Mouse (Mus musculus): ENCODE data around the gene Tm7sf2. TPM values are rescaled to one million over a fixed set of nuclear protein-coding genes. Genes with fewer than 3 reads are reported as not detected.
"Not testable (repeated sequence)": the region's sequence is repeated elsewhere in the genome, so short reads cannot be mapped to it uniquely, and the experiment has no call there.

Gene Tm7sf2
- polyA plus RNA-seq, 3 experiments from 2014 or later = 5.6 to 7.2 (median 6.9) TPM

DNA sequence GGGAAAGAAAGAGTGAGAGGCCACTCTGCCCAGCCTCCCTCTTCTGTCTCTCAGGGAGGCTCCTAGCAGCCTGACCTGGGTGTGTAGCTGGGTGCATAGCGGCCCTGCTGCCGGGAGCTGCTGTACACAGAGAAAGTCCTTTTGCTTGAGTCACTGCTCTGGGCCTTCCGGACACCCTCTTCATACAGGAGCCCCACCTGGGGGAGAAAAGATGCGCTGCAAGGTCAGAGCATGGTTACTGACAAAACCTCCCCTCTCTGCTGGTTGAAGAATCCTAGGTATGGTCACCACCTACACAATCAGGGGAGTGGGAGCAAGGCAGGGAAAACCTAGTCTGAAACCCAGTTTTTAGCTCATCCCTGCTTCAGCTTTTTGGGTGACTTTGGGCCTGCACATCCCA, 778 bp upstream of the Tm7sf2 start:
- ATAC-seq = no peak

DNA sequence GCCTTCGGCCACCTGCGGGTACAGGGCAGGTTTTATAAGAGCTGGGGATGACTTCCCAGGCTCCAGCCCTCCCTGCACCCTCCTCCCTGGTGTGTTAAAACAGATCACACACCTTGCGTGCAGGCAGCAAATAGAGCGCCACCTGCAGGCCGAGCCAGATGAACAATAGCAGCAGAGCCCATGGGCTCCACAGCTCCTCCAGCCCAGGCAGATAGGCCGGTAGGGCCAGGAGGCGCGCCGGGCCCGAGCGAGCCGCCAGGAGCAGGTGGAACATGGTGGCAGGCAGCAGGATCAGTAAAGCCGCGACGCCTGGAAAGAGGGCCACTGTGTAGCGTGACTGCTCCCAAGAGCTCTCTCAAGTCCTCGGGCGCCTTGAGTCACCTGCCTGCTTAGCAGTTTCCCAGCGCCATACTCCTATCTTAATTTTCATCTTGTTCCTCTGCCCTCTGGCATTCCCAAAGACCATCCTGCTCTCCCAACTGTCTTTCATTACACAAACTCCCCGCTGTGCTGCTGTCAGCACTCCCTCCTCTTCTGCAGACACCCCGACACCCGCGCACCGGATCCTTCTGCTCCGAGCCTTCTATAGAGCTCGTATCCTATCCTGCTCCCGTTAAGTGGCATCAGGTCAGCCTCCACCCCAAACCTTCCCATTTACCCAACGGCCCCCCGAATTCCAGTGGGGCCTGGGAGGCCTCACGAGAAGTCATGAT, 1.0 kb downstream of the Tm7sf2 start:
- peak; percentile 67 for ATAC-seq

DNA sequence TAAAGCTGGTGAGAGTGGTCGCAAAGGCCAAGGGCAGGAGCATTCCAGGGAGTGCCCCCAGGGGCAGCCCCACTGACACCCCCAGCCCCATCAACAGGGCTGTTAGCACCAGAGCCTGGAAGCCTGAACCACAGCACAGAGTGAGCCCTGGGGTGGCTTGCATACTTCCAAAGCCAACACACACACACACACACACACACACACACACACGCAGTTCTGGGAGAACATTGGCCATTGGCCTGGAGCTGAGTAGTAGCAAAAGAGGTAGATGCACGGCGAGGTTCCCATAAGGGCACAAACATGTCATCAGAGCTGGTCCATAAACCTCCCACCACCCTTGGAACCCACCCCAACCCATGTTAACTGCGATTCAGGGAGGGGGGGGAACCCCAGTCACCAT, 1.6 kb downstream of the Tm7sf2 start:
- ATAC-seq = no peak

DNA sequence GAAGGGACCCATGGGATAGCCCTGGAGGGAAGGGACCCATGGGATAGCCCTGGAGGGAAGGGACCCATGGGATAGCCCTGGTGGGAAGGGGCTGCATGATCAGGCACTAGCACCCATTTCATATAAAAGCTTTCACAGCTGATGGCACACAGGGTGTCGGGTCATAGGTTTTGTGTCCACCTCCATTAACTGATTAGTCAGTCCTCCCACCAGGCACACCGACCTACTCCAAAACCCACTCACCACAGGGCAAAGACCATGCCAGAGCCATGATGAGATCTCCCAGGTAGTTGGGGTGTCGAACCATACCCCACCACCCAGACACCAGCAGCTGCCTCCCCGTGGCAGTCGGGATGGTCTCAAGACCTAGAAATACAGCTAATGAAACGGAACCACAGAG, 5.1 kb downstream of the Tm7sf2 start:
- no peak for ATAC-seq

DNA sequence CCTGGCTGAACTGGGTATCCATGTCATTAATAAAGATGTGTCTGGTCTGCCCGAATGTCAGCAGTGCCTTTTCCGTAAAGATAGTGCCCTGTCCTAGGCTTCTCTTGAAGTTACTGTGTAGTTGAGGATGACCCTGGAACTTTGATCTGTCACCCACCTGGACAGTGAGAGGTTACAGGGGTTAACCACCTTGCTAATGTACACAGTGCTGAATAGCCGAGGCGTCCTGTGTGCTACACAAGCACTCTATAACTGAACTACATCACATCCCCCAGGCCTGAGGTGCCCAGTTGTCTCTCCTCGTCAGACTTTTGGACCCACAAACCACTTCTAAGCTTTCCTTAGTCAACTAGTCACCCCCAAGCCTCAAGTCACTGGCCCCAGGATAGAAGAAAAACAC, 5.8 kb downstream of the Tm7sf2 start:
- no peak for ATAC-seq

DNA sequence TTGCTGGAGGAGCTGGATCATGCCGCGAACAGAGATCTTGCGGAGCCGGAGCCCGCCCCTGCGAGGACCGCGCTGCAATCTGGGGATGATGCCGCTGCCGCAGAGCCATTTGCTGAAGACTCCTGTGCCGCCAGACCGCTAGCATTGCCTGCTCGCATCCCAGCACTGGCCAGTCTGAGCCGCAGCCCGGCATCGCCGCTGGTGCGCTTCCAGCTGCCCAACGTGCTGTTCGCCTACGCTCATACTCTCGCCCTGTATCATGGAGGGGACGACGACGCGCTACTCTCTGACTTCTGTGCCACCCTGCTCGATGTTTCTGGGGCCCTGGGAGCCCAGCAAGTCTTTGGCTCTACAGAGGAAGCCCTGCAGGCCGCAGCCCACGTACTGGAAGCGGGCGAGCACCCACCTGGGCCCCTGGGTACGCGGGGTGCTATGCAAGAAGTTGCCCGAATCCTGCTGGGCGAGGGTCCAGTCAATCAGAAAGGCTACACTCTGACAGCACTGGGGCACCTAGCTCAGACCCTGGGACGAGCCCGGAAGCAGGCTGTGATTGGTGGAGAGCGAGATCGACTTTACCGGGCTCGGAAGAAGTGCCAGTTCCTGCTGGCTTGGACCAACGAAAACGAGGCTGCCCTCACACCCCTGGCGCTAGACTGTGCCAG, 6.4 kb downstream of the Tm7sf2 start:
- ATAC-seq = peak; percentile 29

DNA sequence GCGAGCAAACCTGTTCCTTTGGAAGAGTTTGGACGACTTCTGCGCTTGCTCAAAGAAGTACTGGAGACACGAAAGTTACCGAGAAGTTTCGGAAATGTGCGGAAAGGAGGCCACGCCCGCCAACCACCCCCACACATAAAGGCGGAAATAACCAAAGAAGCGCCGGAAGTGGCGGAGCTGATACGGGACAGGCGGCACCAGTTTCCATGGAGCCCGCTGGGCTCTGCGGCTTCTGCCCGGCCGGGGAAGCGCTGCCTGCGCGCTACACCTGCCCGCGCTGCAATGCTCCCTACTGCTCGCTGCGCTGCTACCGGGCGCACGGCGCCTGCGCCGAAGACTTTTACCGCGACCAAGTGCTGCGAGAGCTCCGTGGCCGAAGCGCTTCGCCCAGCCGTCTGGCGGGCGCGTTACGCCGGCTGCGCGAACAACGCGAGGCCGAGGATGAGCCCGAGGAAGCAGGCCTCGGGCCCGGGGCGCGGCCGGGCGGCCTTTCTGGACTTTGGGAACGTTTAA, 7.1 kb downstream of the Tm7sf2 start, which contains the start of gene Znhit2:
Znhit2 (plus strand) TSS at position 172 of the 513 bp plus-strand sequence.
- ATAC-seq = peak; percentile 84

DNA sequence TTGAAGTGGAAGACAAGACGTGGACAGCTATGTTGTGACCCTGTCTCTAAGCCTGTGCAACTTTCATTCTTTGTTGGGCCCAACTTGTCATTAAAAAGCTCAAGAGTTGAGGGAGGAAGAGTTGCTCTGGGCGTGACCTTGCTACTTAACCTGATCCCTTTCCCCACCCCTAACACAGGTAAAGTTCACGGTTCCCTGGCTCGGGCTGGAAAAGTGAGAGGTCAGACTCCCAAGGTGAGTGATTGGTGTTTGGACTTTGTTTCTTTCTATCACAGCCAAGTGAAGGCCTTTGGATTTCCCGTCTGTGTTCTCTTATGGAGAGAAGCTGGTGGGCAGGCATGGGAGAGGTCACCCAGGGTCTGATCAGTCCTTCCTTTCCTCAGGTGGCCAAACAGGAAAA, 9.2 kb downstream of the Tm7sf2 start:
- no peak for ATAC-seq

DNA sequence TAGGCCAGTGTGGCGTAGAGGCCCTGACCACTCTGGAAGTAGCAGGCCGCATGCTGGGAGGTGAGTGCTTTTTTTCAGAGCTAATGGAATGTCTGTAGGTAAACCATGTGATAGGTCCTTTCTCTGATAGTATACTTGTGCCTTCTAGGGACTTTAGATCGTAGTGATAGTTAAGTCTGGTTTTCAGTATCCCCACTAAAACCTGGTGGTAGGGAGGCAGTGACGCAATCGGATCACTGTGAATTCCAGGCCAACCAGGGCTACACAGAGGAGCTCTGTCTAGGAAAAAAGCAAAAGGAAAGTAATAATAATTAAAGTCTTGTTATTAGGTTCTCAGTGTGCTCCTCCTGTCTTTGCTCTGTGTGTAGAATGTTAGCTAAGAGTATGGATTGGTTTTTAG, 9.7 kb downstream of the Tm7sf2 start:
- ATAC-seq = no peak

DNA sequence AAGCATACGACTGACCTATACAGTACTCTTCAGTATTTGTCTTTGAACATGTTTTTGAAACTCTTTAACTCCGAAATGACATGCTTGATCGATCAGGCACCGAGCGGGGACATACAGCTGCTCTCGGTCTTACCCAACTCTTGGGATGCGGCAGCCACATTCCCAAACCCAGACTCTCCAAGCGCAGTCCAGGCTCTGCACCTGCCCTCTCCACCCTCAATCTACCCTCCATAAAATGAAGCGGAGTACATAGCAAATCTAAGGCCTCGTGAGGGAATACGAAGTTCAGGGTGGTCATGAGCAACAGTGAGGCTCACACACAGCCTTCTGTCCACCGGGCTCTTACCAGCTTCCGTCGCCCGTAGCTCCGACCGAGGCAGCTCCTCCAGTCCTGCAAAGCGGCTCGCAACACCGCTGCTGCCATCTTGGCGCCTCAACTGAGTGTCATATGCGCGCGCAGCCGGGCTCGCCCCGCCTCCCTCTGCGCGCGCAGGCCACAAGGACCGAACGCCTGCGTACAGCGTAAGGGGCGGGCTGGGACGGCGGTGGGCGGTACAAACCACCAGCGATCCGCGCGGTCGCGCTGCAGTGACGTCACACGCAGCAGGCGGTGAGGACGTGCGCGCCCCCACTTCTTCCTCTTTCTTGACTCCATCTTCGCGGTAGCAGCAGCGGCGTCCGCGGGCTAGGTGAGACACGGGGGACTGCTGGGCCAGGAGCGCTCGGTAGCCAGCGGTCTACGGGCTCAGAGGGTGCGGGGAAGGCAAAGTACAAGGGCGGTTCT, 10.7 kb downstream of the Tm7sf2 start, which contains the start of the genes Mrpl49 and Fau:
Mrpl49 (minus strand) TSS at position 473 of the 784 bp plus-strand sequence.
Fau (plus strand) TSS at position 532 of the 784 bp plus-strand sequence.
- ATAC-seq = peak; percentile 71

DNA sequence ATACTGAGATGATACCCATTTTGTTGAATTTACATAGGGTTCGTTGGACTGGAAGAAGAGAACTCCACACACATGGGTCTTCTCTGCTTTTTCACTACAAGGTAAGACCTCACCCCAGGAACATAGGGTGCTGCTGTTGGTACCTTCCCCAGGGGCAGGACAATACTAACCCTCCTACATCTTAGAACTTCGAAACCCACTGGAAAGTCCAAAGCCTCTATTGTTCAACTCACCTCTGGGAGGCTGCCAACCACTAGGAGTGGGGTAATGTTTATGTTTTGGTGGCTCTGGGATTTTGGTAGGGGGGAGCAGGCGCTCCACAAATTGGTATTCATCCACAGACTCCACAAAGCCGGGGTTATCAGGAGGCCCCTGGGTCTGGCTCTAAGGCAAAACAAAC, 11.5 kb downstream of the Tm7sf2 start:
- ATAC-seq = no peak

DNA sequence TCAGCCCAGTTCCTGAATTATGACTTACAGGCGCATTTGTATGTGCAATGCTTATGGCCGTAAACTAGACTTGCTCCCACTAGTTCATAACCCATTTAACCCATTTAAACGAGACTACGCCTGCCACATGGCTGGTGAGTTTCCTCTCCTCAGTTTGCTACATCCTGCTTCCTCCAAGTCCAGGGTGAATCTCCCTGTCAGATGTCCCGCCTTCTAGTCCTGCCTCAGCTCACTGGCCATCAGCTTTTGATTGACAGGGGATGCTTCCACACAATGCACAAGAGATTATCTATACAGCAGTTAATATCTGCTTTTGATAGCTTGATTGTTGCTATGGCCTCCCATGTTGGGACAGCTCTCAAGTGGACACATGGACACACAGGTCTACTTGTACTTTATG, 13.9 kb downstream of the Tm7sf2 start:
- no peak for ATAC-seq

DNA sequence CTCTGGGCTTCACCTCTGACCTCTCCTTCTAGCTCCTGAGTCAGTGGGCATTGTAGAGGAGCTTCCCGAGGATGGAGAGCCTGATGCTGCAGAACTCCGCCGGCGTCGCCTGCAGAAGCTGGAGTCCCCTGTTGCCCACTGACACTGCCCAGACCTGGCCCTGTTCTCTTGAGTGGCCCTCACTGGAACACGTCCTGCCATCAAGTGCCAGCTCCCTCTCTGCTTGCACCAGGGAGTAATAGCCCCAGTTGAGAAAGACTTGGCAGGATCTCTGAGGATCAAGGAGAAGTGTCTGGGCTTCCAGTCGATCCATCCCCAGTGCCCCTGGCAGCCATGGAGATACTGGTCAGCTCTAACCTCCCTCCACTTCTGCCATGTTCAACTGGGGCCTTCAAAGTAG, 15.7 kb downstream of the Tm7sf2 start:
- no peak for ATAC-seq

DNA sequence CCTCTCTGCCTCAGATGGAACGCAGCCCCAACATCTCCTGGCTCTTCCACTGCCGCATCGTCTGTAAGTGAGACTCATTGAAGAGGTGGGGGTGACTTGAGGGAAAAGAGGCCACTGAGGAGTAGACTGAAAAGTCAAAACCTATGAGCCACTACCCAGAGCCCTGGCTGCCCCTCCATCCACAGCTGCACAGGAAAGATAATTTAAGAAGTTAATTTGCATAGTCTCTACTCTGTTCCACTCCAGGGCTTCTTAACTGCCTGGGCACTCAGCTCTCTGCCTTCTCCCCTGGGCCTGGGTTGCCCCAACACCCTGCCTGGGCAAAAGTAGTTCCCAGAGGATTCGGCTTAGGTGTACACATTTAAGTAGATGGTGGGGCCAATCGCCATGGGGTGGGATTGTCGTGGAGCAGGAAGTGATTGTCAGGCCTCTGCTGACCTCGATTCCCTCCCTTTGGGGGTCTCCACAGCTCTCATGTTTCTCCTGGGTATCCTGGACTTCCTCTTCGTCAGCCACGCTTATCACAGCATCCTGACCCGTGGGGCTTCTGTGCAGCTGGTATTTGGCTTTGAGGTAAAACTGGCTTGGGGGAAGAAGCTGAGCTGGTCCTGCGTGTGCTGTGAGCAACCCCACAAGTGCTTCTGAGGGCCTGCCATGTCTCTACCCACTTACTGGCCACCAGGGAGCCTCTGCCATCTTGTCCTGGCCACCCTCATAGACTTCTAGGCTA, 19.3 kb downstream of the Tm7sf2 start:
- no peak for ATAC-seq

DNA sequence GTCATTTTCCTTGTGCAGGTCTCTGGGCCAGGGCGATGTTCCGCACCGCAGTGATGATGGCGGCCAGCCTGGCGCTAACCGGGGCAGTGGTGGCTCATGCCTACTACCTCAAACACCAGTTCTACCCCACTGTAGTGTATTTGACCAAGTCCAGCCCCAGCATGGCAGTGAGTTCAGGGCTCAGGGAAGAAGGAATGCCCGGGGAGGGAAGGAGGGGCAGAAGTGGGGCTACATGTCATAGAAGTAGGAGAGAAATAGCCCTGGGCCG, 20.3 kb downstream of the Tm7sf2 start:
- no peak for ATAC-seq

DNA sequence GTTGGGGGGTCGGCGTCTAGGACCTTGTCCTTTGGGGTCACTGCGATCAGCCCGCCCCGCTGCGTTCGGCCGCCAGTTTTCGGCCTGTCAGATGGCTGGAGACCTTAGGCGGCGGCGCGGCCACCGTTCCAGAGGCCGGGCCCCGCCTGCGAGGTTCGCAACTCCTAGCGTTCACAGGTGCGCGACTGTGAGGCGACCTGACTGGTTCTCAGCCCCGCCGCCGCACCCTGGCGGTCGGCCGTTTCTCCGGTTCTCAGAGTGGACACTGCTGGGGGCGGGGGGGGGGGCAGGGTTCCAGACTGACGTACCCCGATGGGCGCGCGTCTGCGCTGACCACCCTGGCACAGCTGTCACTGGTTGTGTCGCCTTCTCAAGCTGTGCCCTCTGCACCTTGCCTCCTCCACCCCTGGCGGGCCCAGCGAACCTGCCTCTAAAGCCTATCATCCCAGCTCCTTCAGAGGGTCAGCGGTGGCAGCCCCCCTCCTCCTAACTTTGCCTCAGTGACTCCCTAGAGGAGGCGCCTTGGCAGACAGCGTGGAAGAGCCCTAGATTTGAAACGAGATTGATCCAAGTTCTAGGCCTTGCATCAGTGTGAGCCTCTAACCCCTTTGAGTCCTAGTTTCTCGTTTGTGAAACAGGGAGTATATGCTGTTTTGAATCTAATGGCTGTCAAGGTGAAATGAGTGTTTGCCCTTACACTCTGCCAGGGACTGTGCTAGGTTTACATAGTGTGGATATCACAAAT, 20.8 kb downstream of the Tm7sf2 start:
- no peak for ATAC-seq

DNA sequence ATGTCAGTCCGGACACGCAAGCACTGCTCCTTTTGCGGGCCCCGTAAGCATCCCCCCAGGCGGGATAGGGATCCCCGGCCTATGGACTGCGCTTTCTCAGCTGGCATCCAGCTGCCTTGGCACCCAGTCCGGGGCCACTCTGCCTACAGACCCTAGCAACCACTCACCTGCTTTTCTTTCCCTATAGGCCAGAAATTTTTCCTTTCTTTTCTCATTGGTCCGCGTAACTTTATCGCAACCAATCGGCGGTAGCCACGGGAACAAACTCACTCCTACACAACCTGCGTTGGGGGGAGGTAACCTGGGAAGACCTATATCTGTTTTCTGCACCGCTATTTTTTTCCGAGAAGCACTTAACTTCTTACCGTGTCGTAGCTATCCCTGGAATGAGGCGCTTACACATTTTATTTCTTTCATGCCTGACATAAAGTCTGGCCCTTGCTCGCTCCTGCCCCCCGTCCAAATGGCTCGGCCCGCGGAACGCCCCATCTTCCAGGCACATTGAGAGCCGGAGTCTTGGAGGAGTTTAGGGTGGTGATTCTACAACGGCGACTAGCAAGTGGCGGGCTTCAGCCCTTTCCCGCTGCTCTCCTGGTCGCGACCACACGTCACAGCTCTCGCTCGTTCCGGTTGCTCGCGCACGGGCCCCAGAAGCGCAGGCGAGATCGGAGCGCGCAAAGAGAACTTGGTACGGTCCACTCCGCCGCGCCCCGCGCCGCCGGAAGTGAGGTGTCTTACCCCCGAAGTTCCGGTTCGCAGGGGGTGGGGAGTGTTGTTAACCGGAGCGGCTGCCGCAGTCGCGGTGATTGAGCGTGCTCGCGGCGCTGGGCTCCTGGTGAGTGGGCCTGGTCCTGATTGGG, 21.6 kb downstream of the Tm7sf2 start, which contains the start of gene Syvn1:
Syvn1 (plus strand) TSS at position 283 of the 860 bp plus-strand sequence.
- peak; percentile 90 for ATAC-seq

DNA sequence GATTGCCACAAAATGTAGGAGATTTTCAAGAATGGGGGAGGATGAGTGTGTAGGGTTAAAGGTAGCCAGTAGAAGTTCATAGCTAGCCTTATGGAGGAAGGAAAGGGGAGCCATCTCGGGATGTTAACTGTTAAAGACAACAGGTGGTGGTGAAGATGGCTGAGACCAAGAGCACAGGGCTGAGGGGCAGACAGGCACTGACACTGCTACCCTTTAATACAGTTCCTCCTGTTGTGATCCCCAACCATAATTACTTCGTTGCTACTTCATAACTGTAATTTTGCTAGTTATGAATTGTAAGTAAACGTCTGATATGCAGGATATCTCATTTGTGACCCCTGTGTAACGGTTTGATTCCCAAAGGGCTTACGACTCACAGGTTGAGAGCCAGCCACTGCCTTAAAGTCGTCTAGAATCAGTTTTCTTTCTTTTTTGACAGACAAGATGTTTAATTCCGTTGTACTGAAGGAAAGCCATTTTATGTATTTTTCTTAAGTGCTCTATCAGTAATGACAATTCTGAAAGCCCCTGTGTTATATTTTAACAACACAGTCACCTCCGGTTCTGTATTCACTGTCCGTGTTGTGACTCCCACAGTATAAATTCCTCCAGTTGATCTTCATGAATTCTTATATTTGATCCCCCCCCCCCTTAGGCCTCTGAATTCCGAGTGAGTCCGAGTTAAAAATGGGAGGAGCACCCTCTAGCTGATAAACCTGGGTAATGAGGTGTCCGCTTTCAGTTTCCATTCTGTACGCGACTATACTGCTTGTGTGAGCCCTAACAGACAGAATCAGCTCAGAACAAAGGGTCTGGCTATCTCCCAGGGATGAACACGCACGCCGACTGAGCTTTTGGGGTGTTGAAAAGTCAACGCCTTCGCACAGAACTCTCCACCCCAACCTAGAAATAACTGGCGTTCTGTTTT, 22.5 kb downstream of the Tm7sf2 start:
- peak; percentile 34 for ATAC-seq

DNA sequence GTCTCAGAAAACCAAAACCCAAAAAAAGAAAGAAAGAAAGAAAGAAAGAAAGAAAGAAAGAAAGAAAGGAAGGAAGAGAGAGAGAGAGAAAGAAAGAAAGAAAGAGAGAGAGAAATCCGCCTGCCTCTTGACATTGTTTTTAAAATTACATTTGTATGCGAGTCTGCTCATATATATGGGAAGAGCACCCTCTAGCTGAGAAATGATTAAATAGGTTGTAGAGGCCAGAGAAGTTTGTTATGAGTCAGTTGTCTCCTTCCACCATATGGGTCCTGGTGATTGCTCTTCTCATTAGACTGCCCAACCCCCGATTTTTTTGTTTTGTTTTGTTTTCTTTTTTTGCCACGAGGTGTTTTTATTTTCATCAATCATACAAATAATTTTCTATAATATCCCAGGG, 24.1 kb downstream of the Tm7sf2 start:
- not testable (repeated sequence) for ATAC-seq

DNA sequence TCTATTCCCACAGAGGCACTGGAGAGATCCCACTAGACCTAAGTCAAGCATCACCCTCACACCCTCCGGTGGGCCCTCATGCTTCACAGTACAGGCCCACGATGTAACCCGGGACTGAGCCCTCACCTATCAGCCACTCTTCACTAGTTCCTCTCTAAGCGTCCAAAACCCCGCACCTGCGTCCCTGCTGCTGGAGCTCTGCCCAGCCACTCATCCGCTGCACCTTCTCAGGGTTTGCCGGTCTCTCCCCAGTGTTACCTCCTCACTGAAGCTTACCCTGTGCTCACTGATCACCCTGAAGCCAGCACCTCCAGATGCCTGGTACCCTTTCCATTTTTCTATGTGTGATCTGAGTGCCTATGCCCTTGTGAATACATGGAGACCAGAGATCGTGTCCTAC, 25.9 kb downstream of the Tm7sf2 start:
- ATAC-seq = no peak
